Mouse (Mus musculus) 3134 (cell line): Measurements from ENCODE around the gene Gm2007.
"Not testable (repeated sequence)": the region's sequence is repeated elsewhere in the genome, so short reads cannot be mapped to it uniquely, and the experiment has no call there.

Experiments
- DNase-seq: peaks from one replicate; pipeline ENCODE4 v3.0.0-alpha.2; 2011; ENCODE audit warnings: low spot score; ENCODE audit not compliant: insufficient read length; ENCODE audit errors: extremely low read depth

The Gm2007 gene

DNA sequence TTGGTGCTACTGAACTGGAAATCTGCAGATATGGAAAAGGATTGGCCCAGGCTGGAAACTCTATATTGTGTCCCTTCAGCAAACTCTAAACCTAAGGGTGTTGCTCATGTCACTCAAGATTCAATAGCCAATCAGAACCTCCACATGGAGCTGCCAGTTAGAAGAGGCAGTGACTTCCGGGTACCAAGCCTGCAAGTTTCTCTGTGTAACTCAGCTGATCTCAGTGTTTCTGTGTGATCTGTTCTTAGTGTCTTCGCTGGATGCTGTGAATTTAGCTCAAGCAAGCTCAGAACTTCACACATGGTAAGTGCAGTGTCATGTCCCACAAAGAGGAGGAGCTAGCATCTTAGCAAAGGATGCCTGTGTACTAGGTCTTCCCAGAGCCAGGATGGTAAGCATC, at the start of gene Gm2007:
Gm2007 (plus strand) TSS at position 301 of the 400 bp plus-strand sequence.
- DNase-seq = not testable (repeated sequence)

DNA sequence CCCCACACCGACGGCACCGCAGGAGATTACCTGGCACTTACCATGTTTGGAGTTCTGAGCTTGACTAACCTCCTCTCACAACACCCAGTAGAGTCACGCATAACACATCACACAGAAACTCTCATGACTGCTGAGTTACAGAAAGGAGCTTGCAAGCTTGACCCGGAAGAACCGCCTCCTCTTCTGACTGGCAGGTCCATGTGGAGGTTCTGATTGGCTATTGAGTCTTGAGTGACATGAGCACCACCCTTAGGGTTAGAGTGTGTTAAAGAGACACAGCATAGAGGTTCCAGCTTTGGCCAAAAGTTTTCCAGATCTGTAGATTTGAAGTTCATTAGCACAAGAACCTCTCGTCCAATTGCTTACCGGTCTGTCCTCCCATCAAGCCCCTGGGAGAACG, 37.8 kb upstream of the Gm2007 start, which contains the start of gene Zfp969:
Zfp969 (minus strand) TSS at position 101 of the 400 bp plus-strand sequence.
- not testable (repeated sequence) for DNase-seq

DNA sequence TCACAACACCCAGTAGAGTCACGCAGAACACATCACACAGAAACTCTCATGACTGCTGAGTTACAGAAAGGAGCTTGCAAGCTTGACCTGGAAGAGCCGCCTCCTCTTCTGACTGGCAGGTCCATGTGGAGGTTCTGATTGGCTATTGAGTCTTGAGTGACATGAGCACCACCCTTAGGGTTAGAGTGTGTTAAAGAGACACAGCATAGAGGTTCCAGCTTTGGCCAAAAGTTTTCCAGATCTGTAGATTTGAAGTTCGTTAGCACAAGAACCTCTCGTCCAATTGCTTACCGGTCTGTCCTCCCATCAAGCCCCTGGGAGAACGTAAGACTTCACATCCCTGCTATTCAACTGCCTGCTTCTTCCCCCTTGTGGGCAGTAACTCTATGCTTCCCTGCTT, 59.7 kb downstream of the Gm2007 start, which contains the start of gene Gm14288:
Gm14288 (minus strand) TSS at position 101 of the 400 bp plus-strand sequence.
- DNase-seq = not testable (repeated sequence)
